Mouse (Mus musculus) heart, embryonic 11.5 days (tissue): ENCODE results near the gene Angptl3. TPM values are rescaled to one million over a fixed set of nuclear protein-coding genes. Genes with fewer than 3 reads are reported as not detected.

Experiments
- ATAC-seq: fragments of 200-750 bp; cut with Nextera tagmentation; replicated peaks from 2 replicates; pipeline ENCODE4 v1.8.0; 2017; ENCODE audit warnings: moderate library complexity; ENCODE audit not compliant: insufficient number of reproducible peaks, low FRiP score, low TSS enrichment
- H3K27ac ChIP-seq: fragments of 300-500 bp; sonication (generic); 2 replicates; pipeline ENCODE4 v1.5.1; 2014; ENCODE audit warnings: mild to moderate bottlenecking, low read depth, low read length
- H3K27me3 ChIP-seq: fragments of 300-500 bp; sonication (generic); 2 replicates; pipeline ENCODE4 v1.6.1; 2014; ENCODE audit warnings: mild to moderate bottlenecking, low read length, mixed read lengths; ENCODE audit not compliant: control insufficient read depth, insufficient read depth
- H3K36me3 ChIP-seq: fragments of 300-500 bp; sonication (generic); 2 replicates; pipeline ENCODE4 v1.6.1; 2014; ENCODE audit warnings: mild to moderate bottlenecking, low read length, moderate library complexity, mixed read lengths; ENCODE audit not compliant: control insufficient read depth, insufficient read depth
- H3K4me1 ChIP-seq: fragments of 300-500 bp; sonication (generic); 2 replicates; pipeline ENCODE4 v1.6.1; 2014; ENCODE audit warnings: low read length; ENCODE audit not compliant: control insufficient read depth, insufficient read depth
- H3K4me2 ChIP-seq: fragments of 300-500 bp; sonication (generic); 2 replicates; pipeline ENCODE4 v1.6.1; 2014; ENCODE audit warnings: mild to moderate bottlenecking, moderate library complexity
- H3K4me3 ChIP-seq: fragments of 300-500 bp; sonication (generic); 2 replicates; pipeline ENCODE4 v1.5.1; 2014; ENCODE audit warnings: low read depth, low read length
- H3K9ac ChIP-seq: fragments of 300-500 bp; sonication (generic); 2 replicates; pipeline ENCODE4 v1.6.1; 2014; ENCODE audit warnings: mild to moderate bottlenecking, low read depth, low read length, moderate library complexity
- H3K9me3 ChIP-seq: fragments of 300-500 bp; sonication (generic); replicated peaks from 2 replicates; pipeline ENCODE4 v1.6.1; 2016; ENCODE audit warnings: low read length; ENCODE audit not compliant: control insufficient read depth
- WGBS: fragments of 180-500 bp; shearing (Covaris S2); extraction: QIAGEN DNeasy Blood & Tissue Kit; methylation state at CpG from one replicate; pipeline ENCODE4 v1.1.7; 2014; ENCODE audit not compliant: insufficient replicate concordance; 5-methylcytosine and 5-hydroxymethylcytosine counted together
- polyA plus RNA-seq: library from polyadenylated mRNA; unstranded; fragments of >200 nt; fragmentation: Nextera tagmentation; extraction: Ambion mirVana; gene quantifications from 2 replicates; pipeline ENCODE4 v1.2.1, GENCODE M21; 2014

The Angptl3 gene
- polyA plus RNA-seq, result 0.49 and 1.0 TPM in 2 replicates

DNA sequence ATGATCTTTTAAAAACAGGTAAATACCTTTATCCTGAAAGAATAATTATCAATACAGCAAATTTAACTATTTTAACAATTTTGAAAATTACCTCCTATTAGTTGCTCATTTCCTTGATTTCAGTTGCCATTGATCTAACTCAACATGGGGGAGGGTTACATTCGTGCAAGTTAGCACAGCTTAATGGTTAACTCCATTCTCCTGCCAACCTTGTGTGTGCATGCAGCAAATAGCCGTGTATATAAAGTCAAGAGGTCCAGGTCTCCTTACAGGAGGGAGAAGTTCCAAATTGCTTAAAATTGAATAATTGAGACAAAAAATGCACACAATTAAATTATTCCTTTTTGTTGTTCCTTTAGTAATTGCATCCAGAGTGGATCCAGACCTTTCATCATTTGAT is at the start of gene Angptl3:
Gene Angptl3 (plus strand): TSS at position 269 of the 400 bp plus-strand sequence.
- no peak within 1 kb of the TSS for H3K4me2 ChIP-seq
- no peak within 1 kb of the TSS for H3K27ac ChIP-seq
- no peaks in the 10 kb centered on the region for H3K9me3 ChIP-seq
- H3K4me1 ChIP-seq, result no peaks in the 10 kb centered on the region
- no peak within 1 kb of the TSS for H3K4me3 ChIP-seq
- 82% methylated on average over 2 of the region's 2 CpGs for WGBS
- ATAC-seq, result no peak
- no peaks in the 10 kb centered on the region for H3K27me3 ChIP-seq
- no peak within 1 kb of the TSS for H3K9ac ChIP-seq
- no peaks in the 10 kb centered on the region for H3K36me3 ChIP-seq

DNA sequence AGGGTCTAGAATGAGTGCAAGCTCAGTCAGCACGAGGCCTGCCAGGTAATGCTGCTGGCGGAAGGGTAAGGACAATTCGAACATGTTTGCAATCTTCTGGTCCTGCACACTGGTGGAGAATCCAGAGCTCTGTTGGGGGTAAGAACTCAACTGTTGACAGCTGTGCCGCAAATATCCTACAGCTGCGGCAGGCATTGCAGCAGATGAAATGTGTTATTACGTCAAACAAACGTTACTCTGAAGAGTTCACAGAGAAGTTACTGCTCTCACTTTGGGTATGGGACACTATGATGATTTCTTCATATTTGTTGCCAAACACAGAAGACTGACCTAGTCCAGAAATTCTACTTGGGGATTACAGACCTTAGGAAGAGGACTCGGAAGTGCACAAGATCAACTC is 46.1 kb upstream of the Angptl3 start:
- H3K9ac ChIP-seq, result no peak overlapping the region
- ATAC-seq, result no peak
- no peak overlapping the region for H3K27ac ChIP-seq
- no peaks in the 10 kb centered on the region for H3K9me3 ChIP-seq
- H3K4me2 ChIP-seq, result no peak overlapping the region
- no peaks in the 10 kb centered on the region for H3K4me1 ChIP-seq
- H3K36me3 ChIP-seq, result peaks cover 2% of the 10 kb centered on the region
- no peak overlapping the region for H3K4me3 ChIP-seq
- no peaks in the 10 kb centered on the region for H3K27me3 ChIP-seq
- WGBS, result 85% methylated on average over 8 of the region's 8 CpGs

DNA sequence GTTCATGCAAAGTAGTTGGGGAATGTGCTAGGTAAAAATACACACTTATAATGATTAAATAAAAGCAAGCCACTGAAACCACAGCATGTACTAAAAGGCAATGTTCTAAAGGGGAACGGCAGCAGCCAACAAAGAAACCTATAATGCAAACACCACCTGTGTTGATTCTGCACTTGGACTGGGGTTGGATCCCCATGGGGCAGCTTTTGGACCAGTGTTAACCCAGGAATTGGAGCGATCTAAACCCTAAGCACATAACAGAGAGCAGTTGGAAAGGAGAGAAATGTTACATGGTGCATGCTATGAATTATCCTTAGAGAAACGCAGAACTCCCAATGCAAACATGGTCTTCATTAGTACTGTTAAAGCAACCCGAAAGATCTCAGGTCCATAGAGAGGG is 37.3 kb upstream of the Angptl3 start:
- 91% methylated on average over 4 of the region's 4 CpGs for WGBS
- ATAC-seq, result no peak

DNA sequence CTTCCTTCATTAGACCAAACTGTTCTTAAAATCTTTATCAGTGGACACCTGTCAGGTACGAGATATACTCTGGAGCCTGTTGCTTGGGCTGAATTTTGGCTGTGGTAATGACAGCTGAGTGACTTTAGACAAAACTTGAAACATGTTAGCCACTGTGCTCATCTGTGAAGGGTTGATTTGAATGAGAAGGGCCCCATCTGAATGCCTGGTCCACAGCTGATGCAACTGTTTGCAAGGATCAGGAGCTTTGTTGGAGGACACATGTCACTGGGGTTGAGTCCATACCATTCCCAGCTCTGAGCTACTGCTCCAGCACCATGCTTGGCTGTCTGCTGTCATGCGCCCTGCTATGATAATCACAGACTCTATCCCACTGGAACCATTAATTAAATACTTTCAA is 25.2 kb upstream of the Angptl3 start:
- Histone ChIP-seq H3K4me2 (no peak overlapping the region), H3K27ac (no peak overlapping the region), H3K4me3 (no peak overlapping the region), H3K4me1 (no peaks in the 10 kb centered on the region), H3K9me3 (no peaks in the 10 kb centered on the region), H3K9ac (no peak overlapping the region), H3K27me3 (no peaks in the 10 kb centered on the region), H3K36me3 (peaks cover 2% of the 10 kb centered on the region; the same call in 1 of the 2 replicates)
- ATAC-seq, result no peak
- 86% methylated on average over 2 of the region's 2 CpGs for WGBS

More for the DNA sequence above, 37.3 kb upstream of the Angptl3 start:
- Histone ChIP-seq H3K4me3 (no peak overlapping the region), H3K27ac (no peak overlapping the region), H3K9me3 (no peaks in the 10 kb centered on the region), H3K4me2 (no peak overlapping the region), H3K4me1 (no peaks in the 10 kb centered on the region), H3K36me3 (no peaks in the 10 kb centered on the region), H3K9ac (no peak overlapping the region), H3K27me3 (no peaks in the 10 kb centered on the region)

DNA sequence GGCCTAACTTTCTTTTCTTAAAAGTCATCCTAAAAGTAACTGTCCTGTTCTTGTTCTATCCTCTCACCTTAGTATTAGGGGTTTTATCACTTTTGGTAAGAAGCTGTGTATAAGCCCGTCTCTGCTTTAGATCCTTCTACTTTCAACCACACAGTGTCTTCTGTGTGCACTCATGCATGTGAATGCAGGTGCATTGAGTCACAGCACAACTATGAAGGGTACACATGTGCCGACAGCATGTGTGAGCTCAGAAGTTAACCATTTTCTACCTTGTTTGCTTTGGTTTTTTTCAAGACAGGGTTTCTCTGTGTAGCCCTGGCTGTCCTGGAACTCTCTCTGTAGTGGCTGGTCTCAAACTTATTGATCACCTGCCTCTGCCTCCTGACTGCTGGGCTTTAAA is 24.4 kb upstream of the Angptl3 start:
- Histone ChIP-seq H3K4me1 (no peaks in the 10 kb centered on the region), H3K27ac (no peak overlapping the region), H3K9ac (no peak overlapping the region), H3K27me3 (no peaks in the 10 kb centered on the region), H3K9me3 (no peaks in the 10 kb centered on the region), H3K4me3 (no peak overlapping the region), H3K4me2 (no peak overlapping the region), H3K36me3 (peaks cover 2% of the 10 kb centered on the region; the same call in 1 of the 2 replicates)
- no peak for ATAC-seq
- 81% methylated on average over 2 of the region's 2 CpGs for WGBS

DNA sequence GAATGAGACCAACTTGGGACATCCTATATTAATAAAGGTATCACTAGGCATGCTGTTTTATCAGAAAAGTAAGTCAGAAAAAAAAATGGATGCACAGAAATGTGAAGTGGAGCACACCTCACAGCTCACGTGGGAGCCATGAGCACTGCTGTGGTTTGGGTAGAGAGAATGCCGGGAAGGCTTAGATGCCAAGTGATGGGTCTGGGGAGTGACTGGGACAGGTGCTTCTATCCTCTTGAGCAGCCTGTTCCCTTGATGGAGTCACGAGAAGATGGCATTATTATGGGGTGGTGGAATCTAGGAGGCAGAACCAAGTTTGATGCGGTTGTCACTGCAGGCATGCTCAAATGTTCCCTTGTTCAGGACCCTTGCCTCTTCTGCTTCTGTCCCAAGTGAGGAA is 19.7 kb upstream of the Angptl3 start:
- Histone ChIP-seq H3K27ac (no peak overlapping the region), H3K9ac (no peak overlapping the region), H3K27me3 (no peaks in the 10 kb centered on the region), H3K4me3 (no peak overlapping the region), H3K4me1 (no peaks in the 10 kb centered on the region), H3K4me2 (no peak overlapping the region), H3K36me3 (peaks cover 8% of the 10 kb centered on the region; the same call in 1 of the 2 replicates), H3K9me3 (no peaks in the 10 kb centered on the region)
- no peak for ATAC-seq
- WGBS, result 83% methylated on average over 4 of the region's 4 CpGs

DNA sequence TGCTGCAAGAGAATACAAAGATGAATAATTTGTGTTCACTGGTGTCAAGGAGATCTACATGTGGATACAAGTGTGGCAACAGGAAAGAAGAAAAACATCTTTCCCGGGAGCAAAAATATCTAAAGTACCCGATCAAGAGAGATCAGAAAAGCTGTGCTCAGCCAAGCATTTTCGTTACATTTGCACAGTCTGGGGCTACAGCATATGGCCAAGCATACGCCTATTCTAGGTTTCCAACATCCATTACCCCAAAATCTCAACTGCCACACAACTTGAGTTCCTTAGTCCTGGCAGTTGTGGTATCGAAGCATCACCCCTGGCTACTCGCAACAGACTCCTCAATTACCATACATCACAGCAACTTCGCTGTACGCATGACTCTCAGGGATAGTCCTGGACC is 8.5 kb upstream of the Angptl3 start:
- no peaks in the 10 kb centered on the region for H3K4me1 ChIP-seq
- 93% methylated on average over 8 of the region's 8 CpGs for WGBS
- no peak overlapping the region for H3K4me3 ChIP-seq
- ATAC-seq, result no peak
- no peak overlapping the region for H3K9ac ChIP-seq
- no peaks in the 10 kb centered on the region for H3K9me3 ChIP-seq
- H3K36me3 ChIP-seq, result peaks cover 2% of the 10 kb centered on the region; the same call in 1 of the 2 replicates
- H3K27ac ChIP-seq, result no peak overlapping the region
- no peak overlapping the region for H3K4me2 ChIP-seq
- no peaks in the 10 kb centered on the region for H3K27me3 ChIP-seq

DNA sequence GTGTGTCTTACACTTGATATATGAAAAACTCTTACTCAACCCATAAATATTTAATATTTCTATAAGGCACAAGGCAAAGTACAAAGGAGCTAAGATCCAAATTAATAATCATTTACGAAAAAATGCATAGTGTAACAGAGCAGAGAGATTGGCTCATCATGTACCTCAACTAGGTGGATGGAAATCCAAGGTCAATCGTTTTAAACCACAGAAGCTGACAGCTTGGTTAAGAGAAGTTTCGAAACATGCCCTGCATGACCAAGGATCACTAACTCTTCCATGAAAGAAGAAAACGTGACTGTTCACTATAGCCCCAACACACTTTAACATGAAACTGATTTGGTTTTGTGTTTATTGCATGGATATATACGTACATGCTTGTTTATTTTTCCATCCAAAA is 2.4 kb upstream of the Angptl3 start:
- H3K27ac ChIP-seq, result no peak overlapping the region
- 87% methylated on average over 5 of the region's 5 CpGs for WGBS
- no peak overlapping the region for H3K4me2 ChIP-seq
- H3K4me3 ChIP-seq, result no peak overlapping the region
- ATAC-seq, result no peak
- no peaks in the 10 kb centered on the region for H3K9me3 ChIP-seq
- H3K36me3 ChIP-seq, result no peaks in the 10 kb centered on the region
- H3K27me3 ChIP-seq, result no peaks in the 10 kb centered on the region
- H3K9ac ChIP-seq, result no peak overlapping the region
- H3K4me1 ChIP-seq, result no peaks in the 10 kb centered on the region

DNA sequence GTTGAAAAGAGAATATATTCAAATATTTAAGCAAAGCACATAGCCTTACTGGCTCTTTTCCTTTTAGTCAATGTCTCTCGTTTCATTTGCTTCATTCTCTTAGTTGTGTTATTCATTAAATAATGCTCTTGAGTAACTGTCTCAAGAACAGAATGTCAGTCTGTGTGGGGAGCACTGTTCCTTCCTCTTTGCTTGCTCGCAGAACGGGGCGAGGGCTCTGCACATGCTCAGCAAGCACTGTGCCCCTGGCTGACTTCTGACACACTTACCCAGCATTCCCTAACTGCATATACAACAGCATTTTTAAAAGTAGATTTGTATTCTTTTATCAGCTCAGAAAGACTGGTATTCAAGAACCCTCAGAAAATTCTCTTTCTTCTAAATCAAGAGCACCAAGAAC is 2.2 kb downstream of the Angptl3 start:
- 75% methylated on average over 4 of the region's 4 CpGs for WGBS
- no peak overlapping the region for H3K9ac ChIP-seq
- H3K27me3 ChIP-seq, result no peaks in the 10 kb centered on the region
- no peaks in the 10 kb centered on the region for H3K36me3 ChIP-seq
- no peaks in the 10 kb centered on the region for H3K4me1 ChIP-seq
- ATAC-seq, result no peak
- no peak overlapping the region for H3K4me3 ChIP-seq
- H3K9me3 ChIP-seq, result no peaks in the 10 kb centered on the region
- H3K4me2 ChIP-seq, result no peak overlapping the region
- no peak overlapping the region for H3K27ac ChIP-seq
